18 mouse cellular contexts compared by ENCODE assay signal in the genomic region with DNA sequence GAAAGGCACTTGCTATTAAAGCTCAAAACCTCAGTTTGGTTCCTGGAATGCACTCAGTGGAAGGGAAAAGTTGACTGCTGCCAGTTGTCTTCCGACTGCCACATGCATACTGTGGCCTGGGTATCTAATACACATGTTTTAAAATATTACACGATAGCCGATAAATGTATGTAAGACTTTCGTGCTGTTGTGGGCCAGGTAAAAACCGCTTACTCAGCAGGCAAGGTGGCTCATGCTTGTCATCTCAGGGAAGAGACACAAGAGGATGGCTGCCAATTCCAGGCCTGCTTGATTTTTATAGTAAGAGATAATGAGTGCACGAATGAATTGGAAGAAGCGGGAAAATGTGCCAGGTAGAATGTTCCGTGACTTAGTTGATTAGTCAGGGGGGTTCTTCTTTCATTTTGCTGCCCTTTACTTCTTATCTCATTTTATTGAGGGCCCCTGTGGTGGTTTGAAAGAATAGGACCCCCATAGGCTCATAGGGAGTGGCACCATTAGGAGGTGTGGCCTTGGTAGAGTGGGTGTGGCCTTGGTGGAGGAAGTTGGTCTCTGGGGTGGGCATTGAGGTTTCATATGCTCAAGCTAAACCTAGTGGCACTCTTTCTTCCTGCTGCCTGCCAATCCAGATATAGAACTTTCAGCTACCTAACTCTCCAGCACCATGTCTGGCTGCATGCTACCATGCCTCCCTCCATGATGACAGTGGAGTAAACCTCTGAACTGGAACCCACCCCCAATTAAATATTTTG. TPM values are rescaled to one million over a fixed set of nuclear protein-coding genes. Genes with fewer than 3 reads are reported as not detected.
DNase-seq lines count a peak whose midpoint lies in the region; ATAC-seq and TF ChIP-seq lines count a peak whose summit lies in the region.
"Had no signal": no experiment of that assay in that cellular context is flagged by ENCODE, and none has a peak within 500 bp of the region (broad histone marks: within the 10 kb centered on the region; RNA-seq: fewer than 3 reads in every experiment).

No protein-coding gene starts in this region.

- no peaks in the 10 kb centered on the region for H3K79me2 ChIP-seq in CH12.LX (replicated peaks; ENCODE audit: control insufficient read depth, extremely low read depth, insufficient read depth, poor library complexity, severe bottlenecking)

- no peak for DNase-seq in kidney, postnatal 0 days (ENCODE audit: low spot score)
- DNase-seq in kidney, postnatal 4 days: no peak
- DNase-seq in CH12.LX (ENCODE audit: extremely low read depth): no peak
- DNase-seq in right cerebral cortex, postnatal 14 days: no peak
- DNase-seq in frontal cortex, postnatal 36 days (ENCODE audit: low spot score in 2 of 2): no peak
- DNase-seq in c-Kit-positive CD71-positive TER-119-positive erythroid progenitor cells, embryonic 14.5 days (ENCODE audit: low spot score): no peak
- DNase-seq: adrenal gland, postnatal 10 days; cerebellum, adult 2 months; gastrocnemius, postnatal 10 days; liver; lung, postnatal 14 days; right cerebral cortex, adult 18-20 months had no signal

- dilution Hi-C loops in CH12.LX (cut with MboI; ENCODE audit: extremely low pct_ligation_motif_present, extremely low pct_unique_long_range_greater_than_20kb, low sequenced_read_pairs): no loop called here

- no peak overlapping the region for H3K4me2 ChIP-seq in kidney, postnatal 0 days (ENCODE audit: low read length)
- H3K4me2 ChIP-seq in CH12.LX (ENCODE audit: insufficient read depth, low read depth, poor library complexity, severe bottlenecking): 0 out of 2 replicates have a peak overlapping the region, but pooled peaks have one; percentile 7
- peak overlapping the region; percentile 43 for H3K4me2 ChIP-seq in embryonic facial prominence, embryonic 13.5 days
- H3K4me2 ChIP-seq: heart, embryonic 13.5 days had no signal

- TF ChIP-seq RAD21 in CH12.LX (IDR thresholded peaks at IDR 0.05; ENCODE audit: low read depth, low read length): no peak

- in situ Hi-C loops in CH12.LX (cut with MboI; ENCODE audit: low pct_ligation_motif_present, low pct_unique_long_range_greater_than_20kb, low sequenced_read_pairs): no loop called here

- ATAC-seq in kidney, postnatal 0 days (replicated peaks; ENCODE audit: low FRiP score, low read depth): no peak
- no peak for ATAC-seq in embryonic facial prominence, embryonic 13.5 days (ENCODE audit: insufficient number of reproducible peaks, insufficient read depth, low FRiP score, low TSS enrichment, low read depth)
- ATAC-seq in megakaryocyte progenitor cell, adult 5-6 weeks (replicated peaks; ENCODE audit: poor library complexity): 0 out of 2 replicates have a peak, but pooled peaks have one; percentile 36
- ATAC-seq: inflammation-experienced regulatory T-cells, adult 6 months had no signal

- H3K27me3 ChIP-seq in kidney, postnatal 0 days (ENCODE audit: insufficient read depth, low read length): no peaks in the 10 kb centered on the region
- H3K27me3 ChIP-seq in CH12.LX (replicated peaks): no peaks in the 10 kb centered on the region
- no peaks in the 10 kb centered on the region for H3K27me3 ChIP-seq in embryonic facial prominence, embryonic 13.5 days
- H3K27me3 ChIP-seq: heart, embryonic 13.5 days had no signal

- WGBS in kidney, postnatal 0 days: 94% methylated on average over 8 of the region's 8 CpGs
- WGBS in embryonic facial prominence, embryonic 13.5 days: 66% methylated on average over 8 of the region's 8 CpGs

- no peak for TF ChIP-seq CTCF in kidney, postnatal 0 days (IDR thresholded peaks at IDR 0.05; ENCODE audit: low read depth)
- no peak for TF ChIP-seq CTCF in CH12.LX (conservative IDR thresholded peaks at IDR 0.05 in 1 of 2, IDR thresholded peaks at IDR 0.05 in 1 of 2; ENCODE audit: low read depth in 2 of 2, low read length in 2 of 2)

- TF ChIP-seq POLR2A in CH12.LX (IDR thresholded peaks at IDR 0.05; ENCODE audit: low read depth, low read length): no peak

- H3K36me3 ChIP-seq in kidney, postnatal 0 days (ENCODE audit: insufficient read depth, low read length): no peaks in the 10 kb centered on the region
- H3K36me3 ChIP-seq in CH12.LX (replicated peaks in 1 of 2; ENCODE audit: control insufficient read depth in 1 of 2, insufficient read depth in 1 of 2, low read length in 1 of 2): no peaks in the 10 kb centered on the region
- no peaks in the 10 kb centered on the region for H3K36me3 ChIP-seq in embryonic facial prominence, embryonic 13.5 days
- H3K36me3 ChIP-seq: heart, embryonic 13.5 days; midbrain, embryonic 10.5 days had no signal

- no peaks in the 10 kb centered on the region for H3K9me3 ChIP-seq in kidney, postnatal 0 days (replicated peaks; ENCODE audit: low read length)
- no peaks in the 10 kb centered on the region for H3K9me3 ChIP-seq in CH12.LX (replicated peaks; ENCODE audit: low read length)
- H3K9me3 ChIP-seq in embryonic facial prominence, embryonic 13.5 days: no peaks in the 10 kb centered on the region
- H3K9me3 ChIP-seq: heart, embryonic 13.5 days; midbrain, embryonic 10.5 days had no signal

- no peak overlapping the region for H3K4me3 ChIP-seq in kidney, postnatal 0 days (replicated peaks; ENCODE audit: low read depth, low read length)
- no peak overlapping the region for H3K4me3 ChIP-seq in CH12.LX (replicated peaks in 1 of 3; ENCODE audit: low read depth in 2 of 3, low read length in 2 of 3, poor library complexity in 1 of 3)
- no peak overlapping the region for H3K4me3 ChIP-seq in embryonic facial prominence, embryonic 13.5 days
- H3K4me3 ChIP-seq: erythroblast, embryonic 14.5 days; heart, embryonic 13.5 days; midbrain, embryonic 10.5 days had no signal

- no peak for TF ChIP-seq EP300 in CH12.LX (IDR thresholded peaks at IDR 0.05; ENCODE audit: low read length)

- H3K9ac ChIP-seq in kidney, postnatal 0 days (ENCODE audit: low read depth, low read length): no peak overlapping the region
- H3K9ac ChIP-seq in CH12.LX (ENCODE audit: insufficient read depth, low read depth): no peak overlapping the region
- H3K9ac ChIP-seq in embryonic facial prominence, embryonic 13.5 days: no peak overlapping the region; the same call in 1 of the 2 replicates
- H3K9ac ChIP-seq: heart, embryonic 13.5 days had no signal

- peaks cover 11% of the 10 kb centered on the region; the same call in 1 of the 2 replicates for H3K4me1 ChIP-seq in kidney, postnatal 0 days (replicated peaks; ENCODE audit: insufficient read depth, low read length)
- H3K4me1 ChIP-seq in CH12.LX (ENCODE audit: control insufficient read depth in 1 of 2, insufficient read depth in 2 of 2): peaks cover 3 to 20% of the 10 kb centered on the region in 2 experiments; a peak in 3 of 4 replicates
- peaks cover 23% of the 10 kb centered on the region for H3K4me1 ChIP-seq in embryonic facial prominence, embryonic 13.5 days

- H3K27ac ChIP-seq in kidney, postnatal 0 days: peak overlapping the region; percentile 84; the same call in 1 of the 2 replicates
- no peak overlapping the region for H3K27ac ChIP-seq in CH12.LX (ENCODE audit: insufficient read depth, low read depth)
- H3K27ac ChIP-seq in embryonic facial prominence, embryonic 13.5 days: peak overlapping the region; percentile 92
- H3K27ac ChIP-seq: heart, embryonic 13.5 days had no signal

TF ChIP-seq in CH12.LX, 34 proteins besides CTCF, POLR2A, EP300 and RAD21:
- TF ChIP-seq NRF1 (IDR thresholded peaks at IDR 0.05; ENCODE audit: low read depth, low read length) (no peak), MAFK (IDR thresholded peaks at IDR 0.05; ENCODE audit: insufficient replicate concordance, low read length) (peak; percentile 84)
TF ChIP-seq in CH12.LX: peak in this region for 1.

RNA-seq across cellular contexts. Expression of gene Lpin2, which starts 21.9 kb away (rescaled TPM):
- 45.6 and 47.1 TPM in 2 replicates for polyA plus RNA-seq in kidney, postnatal 0 days (2015; fragmentation: Nextera tagmentation; extraction: Ambion mirVana)
- total RNA-seq in CH12.LX (2012; rRNA removed) (25.1 and 28.1 TPM in 2 replicates), CH12.LX (2014; rRNA removed) (25.4 TPM in 2 replicates)
- 30.4 and 31.4 TPM in 2 replicates for polyA plus RNA-seq in CH12.LX (2012; ENCODE audit: insufficient read length, low read depth)
- 49.9 and 52.2 TPM in 2 replicates for polyA plus RNA-seq in embryonic facial prominence, embryonic 13.5 days (2015; fragmentation: Nextera tagmentation; extraction: Ambion mirVana)
- total RNA-seq in megakaryocyte progenitor cell, adult 5-6 weeks (2015): 18.9 and 26.4 TPM in 2 replicates
- total RNA-seq in megakaryocyte progenitor cell, adult 5-6 weeks (2017): 26.1 and 47.3 TPM in 2 replicates
